Mouse (Mus musculus): ENCODE data around the gene Tk1.

- TF ChIP-seq CTCF (IDR thresholded peaks at IDR 0.05; ENCODE audit: low read depth), result no peak
- TF ChIP-seq EP300 (optimal IDR thresholded peaks at IDR 0.05), result no peak
Observed at GRCm38 (mm10) chr11:117838572-117838971, 12.7 kb upstream of the Tk1 start.
